Mouse (Mus musculus) urinary bladder, adult 18-20 months (tissue): ENCODE data around the gene Trp53i13.

Experiments used
- DNase-seq, 2 experiments: peaks; one replicate each; pipeline ENCODE4 v3.0.0; 2022; ENCODE audit warnings: low spot score in 2 of 2, mixed read lengths in 2 of 2

The Trp53i13 gene

GRCm38 (mm10) chr11:77463101-77463445, 52.7 kb downstream of the Trp53i13 start:
- no peak for DNase-seq

- DNase-seq, result peak; percentile 67 to 70
Observed at GRCm38 (mm10) chr11:77462283-77463100, 53.3 kb downstream of the Trp53i13 start, which contains the start of gene Coro6. Gene Coro6 (plus strand): TSS chr11:77462411.

- DNase-seq, result no peak
Observed at GRCm38 (mm10) chr11:77461856-77462255, 53.9 kb downstream of the Trp53i13 start.
